Mouse (Mus musculus) embryonic facial prominence, embryonic 15.5 days (tissue): ENCODE measurements around the gene Ctsl. TPM values are rescaled to one million over a fixed set of nuclear protein-coding genes. Genes with fewer than 3 reads are reported as not detected.

Experiments
- ATAC-seq: fragments of 200-750 bp; cut with Nextera tagmentation; 2 replicates; pipeline ENCODE4 v1.8.0; 2017; ENCODE audit warnings: low read depth, moderate TSS enrichment; ENCODE audit not compliant: insufficient number of reproducible peaks, low FRiP score, low TSS enrichment
- H3K27ac ChIP-seq: fragments of 300-500 bp; sonication (generic); replicated peaks from 2 replicates; pipeline ENCODE4 v1.5.1; 2015; ENCODE audit warnings: mild to moderate bottlenecking, inconsistent platforms
- H3K27me3 ChIP-seq: fragments of 300-500 bp; sonication (generic); 2 replicates; pipeline ENCODE4 v1.6.1; 2015; ENCODE audit warnings: inconsistent platforms
- H3K36me3 ChIP-seq: fragments of 300-500 bp; sonication (generic); 2 replicates; pipeline ENCODE4 v1.6.1; 2015; ENCODE audit warnings: mild to moderate bottlenecking, inconsistent platforms
- H3K4me1 ChIP-seq: fragments of 300-500 bp; sonication (generic); 2 replicates; pipeline ENCODE4 v1.6.1; 2015; ENCODE audit warnings: inconsistent platforms
- H3K4me2 ChIP-seq: fragments of 300-500 bp; sonication (generic); replicated peaks from 2 replicates; pipeline ENCODE4 v1.6.1; 2015; ENCODE audit warnings: mild to moderate bottlenecking, inconsistent platforms
- H3K4me3 ChIP-seq: fragments of 300-500 bp; sonication (generic); replicated peaks from 2 replicates; pipeline ENCODE4 v1.5.1; 2015; ENCODE audit warnings: mild to moderate bottlenecking, inconsistent platforms
- H3K9ac ChIP-seq: fragments of 300-500 bp; sonication (generic); 2 replicates; pipeline ENCODE4 v1.6.1; 2015; ENCODE audit warnings: inconsistent platforms
- H3K9me3 ChIP-seq: fragments of 300-500 bp; sonication (generic); replicated peaks from 2 replicates; pipeline ENCODE4 v1.6.1; 2016; ENCODE audit warnings: inconsistent platforms
- WGBS: fragments of 180-500 bp; shearing (Covaris S2); methylation state at CpG from one replicate; pipeline ENCODE4 v1.1.7; 2015; 5-methylcytosine and 5-hydroxymethylcytosine counted together
- polyA plus RNA-seq: library from polyadenylated mRNA; unstranded; fragments of >200 nt; fragmentation: Nextera tagmentation; extraction: Ambion mirVana; gene quantifications from 2 replicates; pipeline ENCODE4 v1.2.1, GENCODE M21; 2015

The Ctsl gene
- polyA plus RNA-seq, 1 experiment from 2014 or later: 195 TPM

GRCm38 (mm10) chr13:64312916-64313289 is 57.8 kb downstream of the Ctsl start:
- H3K27ac ChIP-seq: peak overlapping the region; percentile 13
- H3K36me3 ChIP-seq: peaks cover 1% of the 10 kb centered on the region; the same call in 1 of the 2 replicates
- peak overlapping the region; percentile 63 for H3K4me2 ChIP-seq
- H3K27me3 ChIP-seq: no peaks in the 10 kb centered on the region
- H3K4me3 ChIP-seq: peak overlapping the region; percentile 81
- WGBS: 2% methylated on average over 2 of the region's 2 CpGs
- no peaks in the 10 kb centered on the region for H3K9me3 ChIP-seq
- ATAC-seq: no peak
- no peak overlapping the region for H3K9ac ChIP-seq
- peaks cover 16% of the 10 kb centered on the region; the same call in 1 of the 2 replicates for H3K4me1 ChIP-seq

- Histone ChIP-seq H3K4me2 (peak within 1 kb of the TSS; percentile 63), H3K27me3 (no peaks in the 10 kb centered on the region), H3K27ac (peak within 1 kb of the TSS; percentile 92), H3K9me3 (no peaks in the 10 kb centered on the region), H3K9ac (peak within 1 kb of the TSS; percentile 68), H3K4me1 (peaks cover 16% of the 10 kb centered on the region; the same call in 1 of the 2 replicates), H3K4me3 (peak within 1 kb of the TSS; percentile 81), H3K36me3 (peaks cover 2% of the 10 kb centered on the region; the same call in 1 of the 2 replicates)
- under 1% methylated on average over 74 of the region's 74 CpGs for WGBS
- ATAC-seq: peak; percentile 92
Measured at GRCm38 (mm10) chr13:64312024-64312915, 58.4 kb downstream of the Ctsl start, which contains the start of gene Aaed1. Gene Aaed1, minus strand, starts transcription at chr13:64312710.

- Histone ChIP-seq H3K9ac (no peak overlapping the region), H3K36me3 (peaks cover 2% of the 10 kb centered on the region), H3K27ac (0 out of 2 replicates have a peak overlapping the region, but pooled peaks have one; percentile 19), H3K27me3 (no peaks in the 10 kb centered on the region), H3K4me2 (peak overlapping the region; percentile 63), H3K4me3 (peak overlapping the region; percentile 81), H3K4me1 (peaks cover 16% of the 10 kb centered on the region; the same call in 1 of the 2 replicates), H3K9me3 (no peaks in the 10 kb centered on the region)
- ATAC-seq: no peak
- WGBS: 58% methylated on average over 1 of the region's 1 CpGs
Measured at GRCm38 (mm10) chr13:64311266-64311665, 59.4 kb downstream of the Ctsl start.

GRCm38 (mm10) chr13:64310585-64310984 is 60.1 kb downstream of the Ctsl start:
- Histone ChIP-seq H3K4me3 (no peak overlapping the region), H3K4me2 (no peak overlapping the region)

GRCm38 (mm10) chr13:64309842-64310241 is 60.8 kb downstream of the Ctsl start:
- no peak for ATAC-seq
- H3K4me2 ChIP-seq: no peak overlapping the region
- WGBS: 77% methylated on average over 11 of the region's 11 CpGs
- H3K27ac ChIP-seq: no peak overlapping the region
- H3K4me3 ChIP-seq: no peak overlapping the region
- no peaks in the 10 kb centered on the region for H3K27me3 ChIP-seq
- no peak overlapping the region for H3K9ac ChIP-seq
- peaks cover 4% of the 10 kb centered on the region for H3K36me3 ChIP-seq
- H3K9me3 ChIP-seq: no peaks in the 10 kb centered on the region
- peaks cover 16% of the 10 kb centered on the region; the same call in 1 of the 2 replicates for H3K4me1 ChIP-seq

More at GRCm38 (mm10) chr13:64310585-64310984, 60.1 kb downstream of the Ctsl start:
- H3K9me3 ChIP-seq: no peaks in the 10 kb centered on the region
- H3K9ac ChIP-seq: no peak overlapping the region
- peaks cover 16% of the 10 kb centered on the region; the same call in 1 of the 2 replicates for H3K4me1 ChIP-seq
- H3K27ac ChIP-seq: no peak overlapping the region
- no peaks in the 10 kb centered on the region for H3K27me3 ChIP-seq
- peaks cover 2% of the 10 kb centered on the region for H3K36me3 ChIP-seq
- WGBS: 77% methylated on average over 6 of the region's 6 CpGs
- ATAC-seq: no peak

Other genes starting within 250 kb of the Ctsl start
- gene Slc35d2, start 241.5 kb downstream of the Ctsl start, polyA plus RNA-seq: 4.3 and 6.4 TPM in 2 replicates
- 18.0 and 18.8 TPM in 2 replicates for gene Zfp367, start 217.7 kb downstream of the Ctsl start, polyA plus RNA-seq
- 24.8 and 26.4 TPM in 2 replicates for gene Habp4, start 209.1 kb downstream of the Ctsl start, polyA plus RNA-seq
- gene Cdc14b, start 95.6 kb downstream of the Ctsl start, polyA plus RNA-seq: 14.4 and 15.2 TPM in 2 replicates
- gene Aaed1, start 58.2 kb downstream of the Ctsl start, polyA plus RNA-seq: 41.0 and 45.8 TPM in 2 replicates
- gene Cdk20, start 61.4 kb upstream of the Ctsl start, polyA plus RNA-seq: 14.9 and 16.8 TPM in 2 replicates
- not detected in 2 replicates for gene Fam240b, start 126.9 kb upstream of the Ctsl start, polyA plus RNA-seq